8 mouse cellular contexts compared by ENCODE assay signal in genomic region chr15:100923476-100923875, GRCm38 (mm10). TPM values are rescaled to one million over a fixed set of nuclear protein-coding genes. Genes with fewer than 3 reads are reported as not detected.
DNase-seq lines count a peak whose midpoint lies in the region; ATAC-seq lines count a peak whose summit lies in the region.

No protein-coding gene starts in this region.

- no peak for ATAC-seq in liver, embryonic 11.5 days (replicated peaks; ENCODE audit: low FRiP score)
- ATAC-seq in embryonic facial prominence, embryonic 11.5 days (replicated peaks; ENCODE audit: insufficient number of reproducible peaks, low FRiP score, low TSS enrichment, low read depth) = no peak
- no peak for ATAC-seq in heart, embryonic 13.5 days (ENCODE audit: extremely low read depth, insufficient number of reproducible peaks, low FRiP score, low TSS enrichment)
- peak; percentile 53; the same call in 1 of the 2 replicates for ATAC-seq in stomach, embryonic 14.5 days (ENCODE audit: insufficient number of reproducible peaks, insufficient read depth, low FRiP score, low read depth)

- H3K4me3 ChIP-seq in liver, embryonic 11.5 days (ENCODE audit: low read depth, low read length) = no peak overlapping the region
- H3K4me3 ChIP-seq in embryonic facial prominence, embryonic 11.5 days (ENCODE audit: low read depth, low read length) = no peak overlapping the region
- H3K4me3 ChIP-seq in heart, embryonic 13.5 days = no peak overlapping the region
- no peak overlapping the region for H3K4me3 ChIP-seq in midbrain, embryonic 10.5 days
- no peak overlapping the region for H3K4me3 ChIP-seq in stomach, embryonic 14.5 days (ENCODE audit: low read depth, low read length)

- H3K9me3 ChIP-seq in liver, embryonic 11.5 days (ENCODE audit: control insufficient read depth, low read length) = no peaks in the 10 kb centered on the region
- H3K9me3 ChIP-seq in embryonic facial prominence, embryonic 11.5 days (replicated peaks; ENCODE audit: control insufficient read depth, low read length) = no peaks in the 10 kb centered on the region
- H3K9me3 ChIP-seq in heart, embryonic 13.5 days = no peaks in the 10 kb centered on the region
- no peaks in the 10 kb centered on the region for H3K9me3 ChIP-seq in midbrain, embryonic 10.5 days (replicated peaks)
- no peaks in the 10 kb centered on the region for H3K9me3 ChIP-seq in stomach, embryonic 14.5 days (ENCODE audit: control insufficient read depth, low read depth, low read length)

- no peak overlapping the region for H3K4me2 ChIP-seq in liver, embryonic 11.5 days
- no peak overlapping the region for H3K4me2 ChIP-seq in embryonic facial prominence, embryonic 11.5 days (ENCODE audit: low read depth, low read length)
- peak overlapping the region; percentile 29 for H3K4me2 ChIP-seq in heart, embryonic 13.5 days
- H3K4me2 ChIP-seq in stomach, embryonic 14.5 days (replicated peaks; ENCODE audit: low read depth, low read length) = peak overlapping the region; percentile 28

- peak; percentile 17 for DNase-seq in liver
- DNase-seq in liver, embryonic 11.5 days (ENCODE audit: low spot score) = no peak
- DNase-seq in embryonic facial prominence, embryonic 11.5 days (ENCODE audit: low spot score) = peak; percentile 46
- DNase-seq in layer of hippocampus, adult 9-10 months (ENCODE audit: low spot score) = peak; percentile 77
- DNase-seq in midbrain, embryonic 10.5 days (ENCODE audit: low spot score) = no peak
- DNase-seq in urinary bladder, adult 2 months (ENCODE audit: low spot score) = no peak

- no peak overlapping the region for H3K9ac ChIP-seq in liver, embryonic 11.5 days (ENCODE audit: low read depth, low read length)
- H3K9ac ChIP-seq in embryonic facial prominence, embryonic 11.5 days (replicated peaks; ENCODE audit: low read length) = no peak overlapping the region
- no peak overlapping the region for H3K9ac ChIP-seq in heart, embryonic 13.5 days
- H3K9ac ChIP-seq in stomach, embryonic 14.5 days (replicated peaks; ENCODE audit: low read depth, low read length) = no peak overlapping the region

- 37% methylated on average over 19 of the region's 19 CpGs for WGBS in liver, embryonic 11.5 days
- WGBS in embryonic facial prominence, embryonic 11.5 days = 26% methylated on average over 19 of the region's 19 CpGs
- WGBS in heart, embryonic 13.5 days = 21% methylated on average over 19 of the region's 19 CpGs
- 33% methylated on average over 19 of the region's 19 CpGs for WGBS in midbrain, embryonic 10.5 days
- WGBS in stomach, embryonic 14.5 days = 17% methylated on average over 19 of the region's 19 CpGs

- no peaks in the 10 kb centered on the region for H3K36me3 ChIP-seq in liver, embryonic 11.5 days (ENCODE audit: control insufficient read depth, insufficient read depth, low read length)
- H3K36me3 ChIP-seq in embryonic facial prominence, embryonic 11.5 days (replicated peaks; ENCODE audit: control insufficient read depth, insufficient read depth, low read depth, low read length) = no peaks in the 10 kb centered on the region
- no peaks in the 10 kb centered on the region for H3K36me3 ChIP-seq in heart, embryonic 13.5 days
- no peaks in the 10 kb centered on the region for H3K36me3 ChIP-seq in midbrain, embryonic 10.5 days
- no peaks in the 10 kb centered on the region for H3K36me3 ChIP-seq in stomach, embryonic 14.5 days (ENCODE audit: control insufficient read depth, insufficient read depth, low read length)

- no peaks in the 10 kb centered on the region for H3K4me1 ChIP-seq in liver, embryonic 11.5 days (replicated peaks; ENCODE audit: control insufficient read depth, insufficient read depth, low read length)
- no peaks in the 10 kb centered on the region for H3K4me1 ChIP-seq in embryonic facial prominence, embryonic 11.5 days (ENCODE audit: control insufficient read depth, insufficient read depth, low read length)
- H3K4me1 ChIP-seq in heart, embryonic 13.5 days = peaks cover 11% of the 10 kb centered on the region
- peaks cover 46% of the 10 kb centered on the region for H3K4me1 ChIP-seq in midbrain, embryonic 10.5 days
- H3K4me1 ChIP-seq in stomach, embryonic 14.5 days (ENCODE audit: control insufficient read depth, insufficient read depth, low read length) = peaks cover 5% of the 10 kb centered on the region; the same call in 1 of the 2 replicates

- H3K27ac ChIP-seq in liver, embryonic 11.5 days (ENCODE audit: low read depth, low read length) = no peak overlapping the region
- no peak overlapping the region for H3K27ac ChIP-seq in embryonic facial prominence, embryonic 11.5 days (replicated peaks; ENCODE audit: low read depth, low read length)
- no peak overlapping the region for H3K27ac ChIP-seq in heart, embryonic 13.5 days (replicated peaks)
- H3K27ac ChIP-seq in midbrain, embryonic 10.5 days (replicated peaks) = peak overlapping the region; percentile 29; the same call in 1 of the 2 replicates
- H3K27ac ChIP-seq in stomach, embryonic 14.5 days (ENCODE audit: low read length) = no peak overlapping the region

- peaks cover 8% of the 10 kb centered on the region for H3K27me3 ChIP-seq in liver, embryonic 11.5 days (replicated peaks; ENCODE audit: control insufficient read depth, insufficient read depth, low read length)
- no peaks in the 10 kb centered on the region for H3K27me3 ChIP-seq in embryonic facial prominence, embryonic 11.5 days (ENCODE audit: control insufficient read depth, insufficient read depth, low read length)
- H3K27me3 ChIP-seq in heart, embryonic 13.5 days (replicated peaks) = peaks cover 34% of the 10 kb centered on the region
- no peaks in the 10 kb centered on the region for H3K27me3 ChIP-seq in midbrain, embryonic 10.5 days (ENCODE audit: low read depth, poor library complexity, severe bottlenecking)
- H3K27me3 ChIP-seq in stomach, embryonic 14.5 days (ENCODE audit: control insufficient read depth, insufficient read depth, low read length) = no peaks in the 10 kb centered on the region

RNA-seq across cellular contexts. Expression of gene Scn8a, which starts 53.8 kb away (rescaled TPM):
- polyA plus RNA-seq in liver, embryonic 11.5 days (2014; fragmentation: Nextera tagmentation; extraction: Ambion mirVana) = 0.71 and 0.73 TPM in 2 replicates
- 5.6 and 8.2 TPM in 2 replicates for polyA plus RNA-seq in embryonic facial prominence, embryonic 11.5 days (2014; fragmentation: Nextera tagmentation; extraction: Ambion mirVana)
- 0.29 and 0.88 TPM in 2 replicates for polyA plus RNA-seq in heart, embryonic 13.5 days (2015; fragmentation: Nextera tagmentation; extraction: Ambion mirVana)
- polyA plus RNA-seq in midbrain, embryonic 10.5 days (2016; fragmentation: Nextera tagmentation; extraction: Ambion mirVana) = 10.6 and 12.3 TPM in 2 replicates
- 3.6 and 5.7 TPM in 2 replicates for polyA plus RNA-seq in stomach, embryonic 14.5 days (2014; fragmentation: Nextera tagmentation; extraction: Ambion mirVana)
- 0.41 and 0.48 TPM in 2 replicates for polyA plus RNA-seq in urinary bladder, adult 2 months (2012; rRNA removed)

Comparison
In these comparisons a context has a peak if more than half of its experiments do, and no peak if none do; other contexts are left out.
1. DNase-seq: peak in liver (single experiment), embryonic facial prominence, embryonic 11.5 days (single experiment) and layer of hippocampus, adult 9-10 months (single experiment); none in liver, embryonic 11.5 days (single experiment), midbrain, embryonic 10.5 days (single experiment) and urinary bladder, adult 2 months (single experiment).
2. H3K4me2 ChIP-seq: peak in heart, embryonic 13.5 days (single experiment) and stomach, embryonic 14.5 days (single experiment); none in liver, embryonic 11.5 days (single experiment) and embryonic facial prominence, embryonic 11.5 days (single experiment).